Mouse (Mus musculus) stomach, postnatal 0 days (tissue): Measurements from ENCODE around the gene Lamp1.

Source experiments
- CTCF ChIP-seq: IDR thresholded peaks from 2 replicates; pipeline ENCODE4 v1.5.1; 2016; ENCODE audit warnings: antibody characterized with exemption, low read depth, mild to moderate bottlenecking, moderate library complexity
- EP300 ChIP-seq: optimal IDR thresholded peaks from 2 replicates; pipeline ENCODE3; 2016; ENCODE audit warnings: antibody characterized with exemption

DNA sequence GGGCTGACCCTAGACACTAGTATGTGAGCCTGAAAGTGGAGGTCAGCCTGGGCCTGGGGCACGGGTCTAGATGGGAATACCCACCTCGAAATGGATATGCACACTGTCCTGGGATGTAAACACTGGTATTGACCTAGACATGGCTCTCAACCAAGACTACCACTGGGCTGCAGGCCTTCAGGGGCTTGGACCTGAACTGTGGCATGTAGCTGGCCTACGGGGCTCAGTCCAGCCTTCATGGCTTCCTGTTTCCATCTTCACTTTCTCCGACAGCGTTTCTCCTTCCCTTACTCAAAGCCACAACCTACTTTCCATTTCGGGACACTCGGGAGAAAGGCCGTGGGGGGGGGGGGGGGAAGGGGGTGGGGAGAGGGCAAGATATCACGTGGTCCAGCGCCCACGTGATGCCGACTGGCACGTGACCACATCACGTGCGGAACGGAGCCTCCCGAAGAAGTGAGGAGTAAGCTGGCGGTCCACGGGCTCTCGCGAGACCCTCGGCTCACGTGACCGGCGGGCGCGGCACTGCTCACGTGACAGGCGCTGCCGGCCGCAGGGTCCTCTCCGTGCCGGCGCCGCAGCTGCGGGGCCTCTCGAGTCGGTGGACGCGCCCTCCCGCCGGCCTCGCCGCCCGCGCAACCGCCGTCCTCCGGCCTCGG lies at the start of gene Lamp1:
- no peak for TF ChIP-seq CTCF
- peak; percentile 99 for TF ChIP-seq EP300
